In the genomic region with DNA sequence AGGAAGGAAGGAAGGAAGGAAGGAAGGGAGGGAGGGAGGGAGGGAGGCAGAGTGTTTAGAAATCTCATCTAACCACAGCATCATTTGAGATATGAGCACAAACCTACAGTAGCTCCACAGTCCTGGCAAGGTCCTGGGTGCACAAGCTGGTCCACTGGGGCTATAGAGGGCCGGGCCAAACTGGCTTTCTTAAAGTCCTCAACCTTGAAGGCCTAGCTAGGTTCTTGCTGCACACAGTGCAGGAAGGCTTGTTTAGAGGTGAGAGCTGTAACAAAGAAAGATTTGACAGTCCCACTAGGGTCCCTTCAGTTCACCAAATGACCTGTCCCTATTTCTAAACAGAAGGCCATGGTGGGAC, we compare ENCODE assay signal across 19 mouse cellular contexts.
"Had no signal": no experiment of that assay in that cellular context is flagged by ENCODE, and none has a peak within 500 bp of the region (broad histone marks: within the 10 kb centered on the region; RNA-seq: fewer than 3 reads in every experiment).

No protein-coding gene starts in this region.

- H3K36me3 ChIP-seq: heart, embryonic 12.5 days; hindbrain, embryonic 10.5 days; hindbrain, embryonic 12.5 days; intestine, embryonic 15.5 days; limb, embryonic 10.5 days; limb, embryonic 12.5 days; liver, embryonic 13.5 days; liver, embryonic 15.5 days had no signal

- ATAC-seq: hindbrain, embryonic 16.5 days; inflammation-experienced regulatory T-cells, adult 6 months; intestine, embryonic 15.5 days; intestine, postnatal 0 days had no signal

- H3K4me3 ChIP-seq: gastrocnemius, adult 2 months; heart, adult 2 months; heart, embryonic 12.5 days; hindbrain, embryonic 10.5 days; hindbrain, embryonic 12.5 days; intestine, embryonic 15.5 days; layer of hippocampus, adult 2 months; left cerebral cortex, adult 2 months; limb, embryonic 10.5 days; limb, embryonic 12.5 days; liver, embryonic 13.5 days; liver, embryonic 15.5 days had no signal

- H3K4me2 ChIP-seq: heart, embryonic 12.5 days; hindbrain, embryonic 12.5 days; intestine, embryonic 15.5 days; limb, embryonic 12.5 days; liver, embryonic 11.5 days; liver, embryonic 13.5 days; liver, embryonic 15.5 days had no signal

- H3K9me3 ChIP-seq: heart, embryonic 12.5 days; hindbrain, embryonic 10.5 days; hindbrain, embryonic 12.5 days; intestine, embryonic 15.5 days; limb, embryonic 10.5 days; limb, embryonic 12.5 days; liver, embryonic 13.5 days; liver, embryonic 15.5 days had no signal

- H3K27ac ChIP-seq: gastrocnemius, adult 2 months; heart, adult 2 months; hindbrain, embryonic 10.5 days; hindbrain, embryonic 12.5 days; intestine, embryonic 15.5 days; layer of hippocampus, adult 2 months; left cerebral cortex, adult 2 months; limb, embryonic 12.5 days; liver, embryonic 13.5 days; liver, embryonic 15.5 days had no signal

- H3K9ac ChIP-seq: heart, embryonic 12.5 days; hindbrain, embryonic 12.5 days; intestine, embryonic 15.5 days; limb, embryonic 12.5 days; liver, embryonic 13.5 days; liver, embryonic 15.5 days had no signal

- H3K27me3 ChIP-seq: heart, embryonic 12.5 days; hindbrain, embryonic 12.5 days; intestine, embryonic 15.5 days; limb, embryonic 12.5 days; liver, embryonic 13.5 days; liver, embryonic 15.5 days had no signal

- DNase-seq: gastrocnemius, adult 2 months; gastrocnemius, postnatal 10 days; gastrocnemius, postnatal 25 days; heart, adult 2 months; liver; liver, embryonic 13.5 days had no signal

- H3K4me1 ChIP-seq: heart, embryonic 12.5 days; hindbrain, embryonic 10.5 days; intestine, embryonic 15.5 days; limb, embryonic 10.5 days; limb, embryonic 12.5 days; liver, embryonic 13.5 days; liver, embryonic 15.5 days had no signal
